Mouse (Mus musculus): ENCODE data around the gene Zdhhc7. TPM values are rescaled to one million over a fixed set of nuclear protein-coding genes. Genes with fewer than 3 reads are reported as not detected.

Gene Zdhhc7
- polyA plus RNA-seq, 1 experiment from 2014 or later: 32.6 TPM

DNA sequence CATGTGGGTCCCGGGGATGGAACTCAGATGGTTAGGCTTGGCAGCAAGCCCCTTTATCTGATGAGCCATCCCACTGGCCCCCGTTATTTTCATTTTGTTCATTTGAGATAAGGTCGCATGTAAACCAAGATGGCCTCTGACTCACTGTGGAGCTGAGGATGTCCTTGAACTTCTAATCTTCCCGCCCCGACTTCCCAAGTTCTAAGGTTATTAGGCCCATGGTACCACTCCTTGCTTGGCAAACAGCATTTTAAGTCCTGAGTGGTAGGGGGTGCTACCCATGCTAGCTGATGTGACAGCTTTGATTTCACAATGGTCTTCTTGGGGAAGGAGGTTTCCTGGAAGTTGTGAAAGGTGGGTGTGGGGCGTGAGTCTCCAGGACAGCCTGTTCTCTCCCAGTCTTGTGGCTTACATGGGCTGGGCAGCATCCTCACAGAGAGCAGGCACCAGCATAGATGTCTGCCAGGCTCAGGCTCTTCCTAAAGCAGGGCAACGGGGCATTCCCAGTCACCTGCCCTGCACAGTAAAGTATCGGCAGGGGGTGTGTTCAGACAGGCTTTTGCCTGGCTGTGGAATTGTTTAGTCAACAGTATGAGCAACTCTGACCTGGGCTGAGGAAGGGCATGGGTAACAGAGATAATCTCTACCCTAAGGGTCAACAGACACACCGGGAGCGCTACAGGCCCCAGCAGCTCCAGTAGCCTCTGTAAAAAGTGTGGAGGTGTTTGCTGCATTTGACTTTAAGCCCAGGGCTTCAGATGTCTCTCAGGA is 58.6 kb downstream of the Zdhhc7 start:
- Histone ChIP-seq H3K36me3 (ENCODE audit: control insufficient read depth, insufficient read depth, low read length) (no peaks in the 10 kb centered on the region), H3K9ac (ENCODE audit: low read depth, low read length) (no peak overlapping the region), H3K9me3 (ENCODE audit: control insufficient read depth, low read length) (no peaks in the 10 kb centered on the region), H3K4me2 (ENCODE audit: low read depth, low read length) (no peak overlapping the region), H3K4me1 (ENCODE audit: control insufficient read depth, insufficient read depth, low read length) (peaks cover 16% of the 10 kb centered on the region), H3K27ac (replicated peaks; ENCODE audit: low read depth, low read length) (no peak overlapping the region), H3K27me3 (replicated peaks; ENCODE audit: control insufficient read depth, insufficient read depth, low read length) (no peaks in the 10 kb centered on the region), H3K4me3 (ENCODE audit: low read depth, low read length) (no peak overlapping the region)
- no peak for ATAC-seq (ENCODE audit: low read depth)
- no peak for DNase-seq (ENCODE audit: low spot score)
- 74% methylated on average over 10 of the region's 10 CpGs for WGBS

DNA sequence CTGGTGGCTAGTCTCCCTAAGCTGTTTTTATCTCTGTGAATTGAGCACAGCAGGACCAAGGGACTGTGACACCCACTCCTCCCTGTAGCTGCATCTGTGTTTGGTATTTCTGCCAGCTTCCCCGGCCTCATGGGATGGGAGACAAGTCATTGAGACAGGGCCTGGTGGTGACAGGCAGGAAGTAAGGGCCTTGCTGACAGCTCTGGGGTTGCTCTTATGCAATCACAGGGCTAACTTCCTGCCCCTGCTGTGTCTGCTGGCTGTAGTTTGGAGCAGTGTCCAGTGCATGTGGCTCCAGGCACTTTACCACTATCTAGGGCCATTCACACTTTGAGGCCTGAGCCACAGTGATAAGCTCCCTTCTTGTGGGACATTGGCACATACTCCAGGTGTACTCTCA is 60.4 kb downstream of the Zdhhc7 start:
- Histone ChIP-seq H3K4me3 (ENCODE audit: low read depth, low read length) (no peak overlapping the region), H3K27me3 (replicated peaks; ENCODE audit: control insufficient read depth, insufficient read depth, low read length) (no peaks in the 10 kb centered on the region), H3K4me1 (ENCODE audit: control insufficient read depth, insufficient read depth, low read length) (peaks cover 8% of the 10 kb centered on the region), H3K27ac (replicated peaks; ENCODE audit: low read depth, low read length) (no peak overlapping the region), H3K4me2 (ENCODE audit: low read depth, low read length) (no peak overlapping the region), H3K9ac (ENCODE audit: low read depth, low read length) (no peak overlapping the region), H3K36me3 (ENCODE audit: control insufficient read depth, insufficient read depth, low read length) (no peaks in the 10 kb centered on the region), H3K9me3 (ENCODE audit: control insufficient read depth, low read length) (no peaks in the 10 kb centered on the region)
- WGBS: 46% methylated on average over 1 of the region's 1 CpGs
- ATAC-seq (ENCODE audit: low read depth) (no peak), DNase-seq (ENCODE audit: low spot score) (no peak)

DNA sequence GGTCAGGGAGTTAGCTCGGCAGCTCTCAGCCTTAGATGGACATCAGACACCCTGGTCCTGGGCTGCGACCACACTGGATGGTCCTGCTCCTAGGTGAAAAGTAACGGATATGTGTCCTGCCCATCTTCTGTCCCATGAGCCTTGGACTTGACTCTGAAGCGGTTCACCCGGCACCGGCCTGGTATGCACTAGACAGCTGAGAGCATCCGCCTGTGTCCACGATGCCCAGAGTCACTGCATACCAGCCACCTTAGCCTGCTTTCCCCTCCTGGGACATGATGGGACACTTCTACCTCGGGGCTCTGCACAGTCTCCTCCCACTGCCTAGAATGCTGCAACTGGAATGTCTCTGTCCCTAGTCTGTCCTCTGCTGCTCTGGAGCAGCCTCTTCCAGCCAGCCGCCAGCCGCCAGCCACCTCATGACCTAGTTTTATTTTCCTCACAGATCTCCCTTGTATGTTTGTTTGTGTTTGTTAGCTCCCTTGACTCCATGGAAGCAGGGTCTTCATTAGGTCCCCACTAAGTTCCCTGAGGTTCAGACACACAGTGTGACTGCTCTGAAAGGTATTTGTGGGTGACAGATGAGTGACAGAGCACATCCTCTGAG is 61.9 kb downstream of the Zdhhc7 start:
- Histone ChIP-seq H3K27ac (replicated peaks; ENCODE audit: low read depth, low read length) (no peak overlapping the region), H3K4me1 (ENCODE audit: control insufficient read depth, insufficient read depth, low read length) (peaks cover 9% of the 10 kb centered on the region), H3K27me3 (replicated peaks; ENCODE audit: control insufficient read depth, insufficient read depth, low read length) (no peaks in the 10 kb centered on the region), H3K4me3 (ENCODE audit: low read depth, low read length) (no peak overlapping the region), H3K9me3 (ENCODE audit: control insufficient read depth, low read length) (no peaks in the 10 kb centered on the region), H3K9ac (ENCODE audit: low read depth, low read length) (no peak overlapping the region), H3K36me3 (ENCODE audit: control insufficient read depth, insufficient read depth, low read length) (no peaks in the 10 kb centered on the region), H3K4me2 (ENCODE audit: low read depth, low read length) (no peak overlapping the region)
- ATAC-seq (ENCODE audit: low read depth) (no peak), DNase-seq (ENCODE audit: low spot score) (no peak)
- 67% methylated on average over 10 of the region's 11 CpGs for WGBS

DNA sequence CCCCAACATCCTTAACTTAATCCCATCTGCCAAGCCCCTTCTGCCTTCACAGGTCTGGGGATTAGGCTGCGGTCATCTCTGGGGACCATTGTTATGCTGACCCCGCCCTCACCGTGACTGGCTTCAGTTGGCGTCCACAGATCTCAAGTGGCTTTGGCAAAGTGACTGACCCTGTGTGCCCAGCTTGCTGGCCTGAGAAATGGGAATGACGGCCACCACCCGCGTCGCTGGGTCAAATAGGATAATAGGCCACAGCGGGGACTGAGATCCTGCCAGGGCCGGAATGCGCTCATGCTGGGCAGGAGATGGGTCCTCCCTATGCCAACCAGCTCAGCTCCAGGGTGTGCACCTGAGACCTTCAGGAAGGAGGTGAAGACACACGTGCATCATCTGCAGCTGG is 62.5 kb downstream of the Zdhhc7 start:
- Histone ChIP-seq H3K36me3 (ENCODE audit: control insufficient read depth, insufficient read depth, low read length) (no peaks in the 10 kb centered on the region), H3K4me2 (ENCODE audit: low read depth, low read length) (no peak overlapping the region), H3K27me3 (replicated peaks; ENCODE audit: control insufficient read depth, insufficient read depth, low read length) (no peaks in the 10 kb centered on the region), H3K9me3 (ENCODE audit: control insufficient read depth, low read length) (no peaks in the 10 kb centered on the region), H3K9ac (ENCODE audit: low read depth, low read length) (no peak overlapping the region), H3K4me1 (ENCODE audit: control insufficient read depth, insufficient read depth, low read length) (peaks cover 9% of the 10 kb centered on the region), H3K4me3 (ENCODE audit: low read depth, low read length) (no peak overlapping the region), H3K27ac (replicated peaks; ENCODE audit: low read depth, low read length) (no peak overlapping the region)
- ATAC-seq (ENCODE audit: low read depth) (no peak), DNase-seq (ENCODE audit: low spot score) (no peak)
- WGBS: 93% methylated on average over 12 of the region's 12 CpGs

DNA sequence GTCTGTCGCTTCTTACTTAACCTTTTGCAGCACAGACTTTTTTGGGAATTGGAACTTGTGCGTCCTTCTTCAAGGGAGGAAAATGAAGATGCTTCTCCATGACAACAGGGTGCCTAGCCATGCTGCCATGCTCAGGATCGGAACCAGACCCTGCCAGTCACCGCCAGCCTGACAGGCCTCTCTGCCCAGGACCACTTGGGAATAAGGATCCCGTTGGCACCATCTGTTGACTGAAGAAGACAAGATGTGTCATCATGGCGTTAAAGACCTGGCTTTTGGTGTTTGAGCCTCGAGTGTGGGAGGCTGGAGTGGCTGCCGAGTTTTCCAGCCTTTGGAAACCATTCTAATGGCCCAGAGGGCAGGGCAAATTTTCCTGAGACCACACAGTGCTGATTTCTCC is 63.7 kb downstream of the Zdhhc7 start:
- no peaks in the 10 kb centered on the region for H3K27me3 ChIP-seq (replicated peaks; ENCODE audit: control insufficient read depth, insufficient read depth, low read length)
- H3K9ac ChIP-seq (ENCODE audit: low read depth, low read length): no peak overlapping the region
- ATAC-seq (ENCODE audit: low read depth) (no peak), DNase-seq (ENCODE audit: low spot score) (no peak)
- no peak overlapping the region for H3K4me2 ChIP-seq (ENCODE audit: low read depth, low read length)
- no peak overlapping the region for H3K4me3 ChIP-seq (ENCODE audit: low read depth, low read length)
- no peaks in the 10 kb centered on the region for H3K36me3 ChIP-seq (ENCODE audit: control insufficient read depth, insufficient read depth, low read length)
- H3K9me3 ChIP-seq (ENCODE audit: control insufficient read depth, low read length): no peaks in the 10 kb centered on the region
- H3K27ac ChIP-seq (replicated peaks; ENCODE audit: low read depth, low read length): no peak overlapping the region
- H3K4me1 ChIP-seq (ENCODE audit: control insufficient read depth, insufficient read depth, low read length): peaks cover 9% of the 10 kb centered on the region
- WGBS: 78% methylated on average over 8 of the region's 8 CpGs

DNA sequence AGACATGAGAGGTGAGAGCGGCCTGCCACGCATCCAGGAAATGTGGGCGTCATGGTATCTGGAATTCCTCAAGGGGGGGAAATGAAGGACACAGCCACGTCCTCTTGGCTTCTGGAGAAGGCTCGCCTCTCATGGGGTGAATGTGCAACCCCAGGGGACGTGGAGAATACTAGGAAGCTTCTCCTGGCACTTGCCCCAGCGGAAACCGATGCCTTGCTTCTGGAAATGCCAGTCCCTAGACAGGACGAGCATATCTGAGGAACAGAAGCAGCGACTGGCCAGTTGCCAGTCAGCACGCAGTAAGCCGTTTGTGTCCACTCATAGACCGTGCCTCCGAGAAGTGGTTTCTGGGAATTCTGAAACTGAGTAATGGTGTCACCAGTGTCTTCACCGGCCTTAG is 64.1 kb downstream of the Zdhhc7 start:
- no peak overlapping the region for H3K4me3 ChIP-seq (ENCODE audit: low read depth, low read length)
- H3K9me3 ChIP-seq (ENCODE audit: control insufficient read depth, low read length): no peaks in the 10 kb centered on the region
- no peaks in the 10 kb centered on the region for H3K36me3 ChIP-seq (ENCODE audit: control insufficient read depth, insufficient read depth, low read length)
- H3K9ac ChIP-seq (ENCODE audit: low read depth, low read length): no peak overlapping the region
- ATAC-seq (ENCODE audit: low read depth) (no peak), DNase-seq (ENCODE audit: low spot score) (no peak)
- 76% methylated on average over 15 of the region's 15 CpGs for WGBS
- H3K27ac ChIP-seq (replicated peaks; ENCODE audit: low read depth, low read length): no peak overlapping the region
- H3K27me3 ChIP-seq (replicated peaks; ENCODE audit: control insufficient read depth, insufficient read depth, low read length): no peaks in the 10 kb centered on the region
- peaks cover 9% of the 10 kb centered on the region for H3K4me1 ChIP-seq (ENCODE audit: control insufficient read depth, insufficient read depth, low read length)
- H3K4me2 ChIP-seq (ENCODE audit: low read depth, low read length): no peak overlapping the region

DNA sequence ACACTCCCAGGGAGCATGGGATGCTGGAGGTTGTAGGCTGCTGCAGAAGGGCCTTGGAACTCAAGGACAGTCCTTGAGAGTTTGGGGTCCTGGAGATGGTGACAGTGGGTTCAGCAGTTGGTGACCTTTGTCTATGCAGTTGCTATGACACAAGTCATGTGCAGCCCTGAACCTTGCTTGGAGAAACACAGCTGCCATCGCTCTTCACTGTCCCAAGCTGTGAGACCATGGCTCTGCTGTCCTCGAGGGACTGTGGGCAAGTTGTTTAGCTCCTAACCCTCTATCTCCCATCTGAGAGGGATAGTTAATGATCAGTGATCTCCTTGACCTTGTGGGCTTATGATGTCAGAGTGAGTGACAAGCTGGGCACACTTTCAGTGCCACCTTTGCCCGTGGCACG is 64.7 kb downstream of the Zdhhc7 start:
- ATAC-seq (ENCODE audit: low read depth) (no peak), DNase-seq (ENCODE audit: low spot score) (no peak)
- H3K9me3 ChIP-seq (ENCODE audit: control insufficient read depth, low read length): no peaks in the 10 kb centered on the region
- H3K4me1 ChIP-seq (ENCODE audit: control insufficient read depth, insufficient read depth, low read length): peaks cover 9% of the 10 kb centered on the region
- no peak overlapping the region for H3K4me3 ChIP-seq (ENCODE audit: low read depth, low read length)
- H3K36me3 ChIP-seq (ENCODE audit: control insufficient read depth, insufficient read depth, low read length): no peaks in the 10 kb centered on the region
- no peak overlapping the region for H3K27ac ChIP-seq (replicated peaks; ENCODE audit: low read depth, low read length)
- H3K27me3 ChIP-seq (replicated peaks; ENCODE audit: control insufficient read depth, insufficient read depth, low read length): no peaks in the 10 kb centered on the region
- H3K9ac ChIP-seq (ENCODE audit: low read depth, low read length): no peak overlapping the region
- WGBS: 60% methylated on average over 4 of the region's 4 CpGs
- no peak overlapping the region for H3K4me2 ChIP-seq (ENCODE audit: low read depth, low read length)

DNA sequence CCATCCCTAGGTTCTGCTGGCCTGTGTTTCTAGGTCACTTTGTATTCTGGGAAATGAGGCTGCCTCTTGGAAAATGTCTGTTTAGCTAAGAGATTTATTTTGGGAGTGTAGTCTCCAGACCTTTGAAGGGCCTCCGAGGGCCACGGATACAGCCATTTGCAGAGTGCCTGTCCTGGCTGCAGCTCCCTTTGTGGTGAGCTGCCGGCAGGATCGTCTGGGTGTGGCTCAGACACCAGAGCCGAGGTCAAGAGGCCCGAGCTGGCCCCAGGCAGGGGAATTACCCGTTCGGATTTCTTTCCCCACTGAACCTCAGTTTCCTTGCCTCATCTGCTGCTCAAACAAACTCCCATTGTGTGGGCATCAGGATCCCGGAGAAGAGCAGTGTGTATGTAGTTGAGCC is 65.2 kb downstream of the Zdhhc7 start:
- no peak overlapping the region for H3K4me2 ChIP-seq (ENCODE audit: low read depth, low read length)
- H3K9ac ChIP-seq (ENCODE audit: low read depth, low read length): no peak overlapping the region
- peaks cover 9% of the 10 kb centered on the region for H3K4me1 ChIP-seq (ENCODE audit: control insufficient read depth, insufficient read depth, low read length)
- no peaks in the 10 kb centered on the region for H3K27me3 ChIP-seq (replicated peaks; ENCODE audit: control insufficient read depth, insufficient read depth, low read length)
- H3K27ac ChIP-seq (replicated peaks; ENCODE audit: low read depth, low read length): no peak overlapping the region
- WGBS: 8% methylated on average over 9 of the region's 9 CpGs
- H3K9me3 ChIP-seq (ENCODE audit: control insufficient read depth, low read length): no peaks in the 10 kb centered on the region
- ATAC-seq (ENCODE audit: low read depth) (no peak), DNase-seq (ENCODE audit: low spot score) (peak; percentile 44)
- H3K4me3 ChIP-seq (ENCODE audit: low read depth, low read length): no peak overlapping the region
- no peaks in the 10 kb centered on the region for H3K36me3 ChIP-seq (ENCODE audit: control insufficient read depth, insufficient read depth, low read length)

DNA sequence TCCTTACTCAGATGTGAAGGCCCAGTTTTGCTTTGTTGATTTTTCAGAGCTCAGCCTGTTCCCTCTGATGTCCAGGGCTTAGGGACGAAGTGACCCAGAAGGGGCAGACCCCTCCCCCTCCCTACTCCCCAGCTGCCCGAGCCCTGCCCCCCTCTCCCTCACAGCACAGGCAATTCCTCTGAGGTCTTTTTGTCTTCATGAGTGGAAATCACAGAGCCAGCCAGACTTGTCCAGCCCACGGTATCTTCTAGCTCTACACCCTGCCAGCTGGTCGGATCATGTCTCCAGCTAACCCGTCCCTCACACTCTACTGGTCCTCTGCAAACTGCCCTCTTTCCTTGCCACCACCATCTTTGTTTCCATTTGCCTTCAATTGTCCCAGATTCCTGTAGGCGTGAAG is 66.8 kb downstream of the Zdhhc7 start:
- H3K9me3 ChIP-seq (ENCODE audit: control insufficient read depth, low read length): no peaks in the 10 kb centered on the region
- H3K27ac ChIP-seq (replicated peaks; ENCODE audit: low read depth, low read length): no peak overlapping the region
- no peak overlapping the region for H3K4me2 ChIP-seq (ENCODE audit: low read depth, low read length)
- ATAC-seq (ENCODE audit: low read depth) (no peak; the same call in 1 of the 2 replicates), DNase-seq (ENCODE audit: low spot score) (no peak)
- no peaks in the 10 kb centered on the region for H3K36me3 ChIP-seq (ENCODE audit: control insufficient read depth, insufficient read depth, low read length)
- H3K4me3 ChIP-seq (ENCODE audit: low read depth, low read length): no peak overlapping the region
- 40% methylated on average over 6 of the region's 6 CpGs for WGBS
- H3K4me1 ChIP-seq (ENCODE audit: control insufficient read depth, insufficient read depth, low read length): peaks cover 9% of the 10 kb centered on the region
- no peak overlapping the region for H3K9ac ChIP-seq (ENCODE audit: low read depth, low read length)
- no peaks in the 10 kb centered on the region for H3K27me3 ChIP-seq (replicated peaks; ENCODE audit: control insufficient read depth, insufficient read depth, low read length)
